Mouse (Mus musculus) neural tube, embryonic 11.5 days (tissue): ENCODE data around the gene Gpr146. TPM values are rescaled to one million over a fixed set of nuclear protein-coding genes. Genes with fewer than 3 reads are reported as not detected.
A peak's percentile ranks its signal among the peaks of the same experiment; 100 is the strongest.

Experiments used
- ATAC-seq: fragments of 200-750 bp; cut with Nextera tagmentation; 2 replicates; pipeline ENCODE4 v1.8.0; 2017; ENCODE audit warnings: moderate number of reproducible peaks, mild to moderate bottlenecking, moderate TSS enrichment, moderate library complexity; ENCODE audit not compliant: insufficient read depth, low FRiP score, low TSS enrichment
- DNase-seq: peaks from one replicate; pipeline ENCODE4 v3.0.0-alpha.2; 2015; ENCODE audit warnings: low spot score
- H3K27ac ChIP-seq: fragments of 300-500 bp; sonication (generic); 2 replicates; pipeline ENCODE4 v1.5.1; 2014; ENCODE audit warnings: low read depth, mild to moderate bottlenecking, low read length
- H3K27me3 ChIP-seq: fragments of 300-500 bp; sonication (generic); 2 replicates; pipeline ENCODE4 v1.6.1; 2014; ENCODE audit warnings: mild to moderate bottlenecking, low read length, mixed read lengths; ENCODE audit not compliant: control insufficient read depth, insufficient read depth
- H3K36me3 ChIP-seq: fragments of 300-500 bp; sonication (generic); 2 replicates; pipeline ENCODE4 v1.6.1; 2014; ENCODE audit warnings: mild to moderate bottlenecking, low read length, moderate library complexity, mixed read lengths; ENCODE audit not compliant: control insufficient read depth, insufficient read depth
- H3K4me1 ChIP-seq: fragments of 300-500 bp; sonication (generic); 2 replicates; pipeline ENCODE4 v1.6.1; 2014; ENCODE audit warnings: low read length, mixed read lengths; ENCODE audit not compliant: control insufficient read depth, insufficient read depth
- H3K4me2 ChIP-seq: fragments of 300-500 bp; sonication (generic); 2 replicates; pipeline ENCODE4 v1.6.1; 2014; ENCODE audit warnings: low read depth, mild to moderate bottlenecking, moderate library complexity
- H3K4me3 ChIP-seq: fragments of 300-500 bp; sonication (generic); 2 replicates; pipeline ENCODE4 v1.5.1; 2014; ENCODE audit warnings: low read depth, low read length
- H3K9ac ChIP-seq: fragments of 300-500 bp; sonication (generic); 2 replicates; pipeline ENCODE4 v1.6.1; 2014; ENCODE audit warnings: mild to moderate bottlenecking, low read length
- H3K9me3 ChIP-seq: fragments of 300-500 bp; sonication (generic); 2 replicates; pipeline ENCODE4 v1.6.1; 2016; ENCODE audit warnings: low read length; ENCODE audit not compliant: control insufficient read depth
- WGBS: fragments of 180-500 bp; shearing (Covaris S2); extraction: QIAGEN DNeasy Blood & Tissue Kit; methylation state at CpG from one replicate; pipeline ENCODE4 v1.1.7; 2014; 5-methylcytosine and 5-hydroxymethylcytosine counted together
- polyA plus RNA-seq: library from polyadenylated mRNA; unstranded; fragments of >200 nt; fragmentation: Nextera tagmentation; extraction: Ambion mirVana; gene quantifications from 2 replicates; pipeline ENCODE4 v1.2.1, GENCODE M21; 2014

Gpr146 gene
- polyA plus RNA-seq, 1 experiment from 2014 or later = 2.4 TPM

DNA sequence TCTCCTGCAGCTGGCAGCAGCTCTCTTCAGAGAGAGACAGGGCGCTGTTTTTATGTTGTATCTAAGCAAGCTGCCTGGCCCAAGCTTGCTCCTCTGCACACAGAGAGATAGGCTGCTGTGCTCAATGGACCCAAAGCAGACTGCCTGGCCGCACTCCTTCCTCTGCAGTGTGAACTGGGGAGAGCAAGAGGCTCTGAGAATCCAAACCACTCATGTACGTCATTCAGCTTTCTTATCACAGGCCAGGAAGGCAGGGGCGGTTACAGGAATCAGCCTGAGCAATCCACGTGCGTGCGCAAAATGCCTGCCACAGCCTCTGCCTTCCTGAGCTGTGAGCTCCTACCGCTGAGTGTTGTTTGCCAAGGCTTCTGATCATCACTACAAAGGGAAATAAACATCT lies 5.3 kb downstream of the Gpr146 start:
- ATAC-seq (no peak), DNase-seq (no peak)
- no peaks in the 10 kb centered on the region for H3K9me3 ChIP-seq
- no peak overlapping the region for H3K4me2 ChIP-seq
- no peak overlapping the region for H3K4me3 ChIP-seq
- H3K36me3 ChIP-seq = no peaks in the 10 kb centered on the region
- 81% methylated on average over 8 of the region's 8 CpGs for WGBS
- no peak overlapping the region for H3K9ac ChIP-seq
- peak overlapping the region; percentile 58; the same call in 1 of the 2 replicates for H3K27ac ChIP-seq
- H3K4me1 ChIP-seq = no peaks in the 10 kb centered on the region
- no peaks in the 10 kb centered on the region for H3K27me3 ChIP-seq

DNA sequence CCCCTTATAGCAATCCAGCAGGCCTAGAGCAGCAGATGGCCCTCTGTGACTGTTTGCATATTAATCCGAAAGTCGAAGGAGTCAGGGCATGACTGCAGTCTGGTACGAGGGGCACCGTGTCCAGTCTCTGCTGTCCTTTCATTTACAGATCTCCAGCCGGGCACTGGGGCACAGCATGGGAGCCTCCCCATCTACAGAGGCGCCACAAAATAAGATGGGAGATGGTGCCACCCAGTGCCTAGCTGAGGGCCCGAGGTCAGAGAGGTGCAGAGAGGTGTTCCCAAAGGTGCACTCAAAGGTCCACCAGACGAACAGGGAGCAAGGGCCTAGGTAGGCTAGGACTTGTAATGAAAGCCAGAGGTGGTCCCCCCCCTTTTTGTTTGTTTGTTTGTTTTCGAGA lies 5.7 kb downstream of the Gpr146 start:
- Histone ChIP-seq H3K4me2 (no peak overlapping the region), H3K9ac (no peak overlapping the region), H3K4me1 (peaks cover under 1% of the 10 kb centered on the region; the same call in 1 of the 2 replicates), H3K27ac (no peak overlapping the region), H3K4me3 (no peak overlapping the region), H3K36me3 (no peaks in the 10 kb centered on the region), H3K27me3 (no peaks in the 10 kb centered on the region), H3K9me3 (no peaks in the 10 kb centered on the region)
- WGBS = 80% methylated on average over 9 of the region's 9 CpGs
- no peak for ATAC-seq
- no peak for DNase-seq

DNA sequence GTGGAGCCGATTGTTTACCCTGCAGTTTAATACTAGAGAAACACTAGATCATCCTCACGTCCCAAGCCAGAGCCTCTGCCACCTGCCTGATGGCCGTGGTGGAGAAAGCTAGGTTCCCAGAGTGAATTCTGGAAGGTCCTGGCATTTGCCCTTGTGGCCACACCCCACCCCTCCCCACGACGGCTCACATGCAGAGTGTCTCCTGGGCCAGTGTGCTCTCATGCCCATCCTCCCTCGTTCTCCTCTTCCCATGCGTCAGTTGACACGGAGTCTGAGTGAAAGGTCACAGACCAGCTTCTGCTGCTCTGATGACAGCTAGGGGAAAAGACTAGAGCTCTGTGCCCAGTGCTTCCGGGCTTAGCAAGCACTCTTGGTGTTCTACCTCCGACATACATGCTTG lies 7.0 kb downstream of the Gpr146 start:
- H3K4me2 ChIP-seq = no peak overlapping the region
- H3K9me3 ChIP-seq = no peaks in the 10 kb centered on the region
- no peak overlapping the region for H3K4me3 ChIP-seq
- H3K9ac ChIP-seq = no peak overlapping the region
- no peaks in the 10 kb centered on the region for H3K36me3 ChIP-seq
- ATAC-seq = no peak
- no peaks in the 10 kb centered on the region for H3K27me3 ChIP-seq
- WGBS = 79% methylated on average over 10 of the region's 10 CpGs
- no peak for DNase-seq
- peaks cover 8% of the 10 kb centered on the region; the same call in 1 of the 2 replicates for H3K4me1 ChIP-seq
- H3K27ac ChIP-seq = no peak overlapping the region

DNA sequence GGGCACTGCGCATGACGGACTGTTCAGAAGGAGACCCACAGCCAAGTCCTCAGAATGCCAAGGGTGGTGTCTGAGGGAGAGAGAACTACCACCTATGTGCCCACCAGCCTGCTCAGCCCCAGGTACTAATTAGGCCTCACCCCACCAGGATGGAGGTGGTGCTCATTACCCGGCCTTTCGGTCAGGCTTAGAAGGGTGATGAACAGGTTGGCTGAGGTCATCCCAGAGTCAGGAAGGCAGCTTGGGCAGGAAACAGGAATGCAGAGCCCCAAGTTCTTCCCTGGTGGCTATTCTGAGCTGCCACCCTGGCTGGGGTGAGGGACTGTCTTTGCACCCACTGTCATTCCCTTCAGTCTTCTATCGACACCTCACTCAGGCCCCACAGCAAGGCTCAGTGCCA lies 8.6 kb downstream of the Gpr146 start:
- Histone ChIP-seq H3K4me3 (no peak overlapping the region), H3K4me1 (peaks cover 12% of the 10 kb centered on the region; the same call in 1 of the 2 replicates), H3K4me2 (no peak overlapping the region), H3K27me3 (no peaks in the 10 kb centered on the region), H3K27ac (no peak overlapping the region), H3K9ac (no peak overlapping the region), H3K9me3 (no peaks in the 10 kb centered on the region), H3K36me3 (no peaks in the 10 kb centered on the region)
- ATAC-seq (no peak), DNase-seq (no peak)
- 94% methylated on average over 5 of the region's 5 CpGs for WGBS

DNA sequence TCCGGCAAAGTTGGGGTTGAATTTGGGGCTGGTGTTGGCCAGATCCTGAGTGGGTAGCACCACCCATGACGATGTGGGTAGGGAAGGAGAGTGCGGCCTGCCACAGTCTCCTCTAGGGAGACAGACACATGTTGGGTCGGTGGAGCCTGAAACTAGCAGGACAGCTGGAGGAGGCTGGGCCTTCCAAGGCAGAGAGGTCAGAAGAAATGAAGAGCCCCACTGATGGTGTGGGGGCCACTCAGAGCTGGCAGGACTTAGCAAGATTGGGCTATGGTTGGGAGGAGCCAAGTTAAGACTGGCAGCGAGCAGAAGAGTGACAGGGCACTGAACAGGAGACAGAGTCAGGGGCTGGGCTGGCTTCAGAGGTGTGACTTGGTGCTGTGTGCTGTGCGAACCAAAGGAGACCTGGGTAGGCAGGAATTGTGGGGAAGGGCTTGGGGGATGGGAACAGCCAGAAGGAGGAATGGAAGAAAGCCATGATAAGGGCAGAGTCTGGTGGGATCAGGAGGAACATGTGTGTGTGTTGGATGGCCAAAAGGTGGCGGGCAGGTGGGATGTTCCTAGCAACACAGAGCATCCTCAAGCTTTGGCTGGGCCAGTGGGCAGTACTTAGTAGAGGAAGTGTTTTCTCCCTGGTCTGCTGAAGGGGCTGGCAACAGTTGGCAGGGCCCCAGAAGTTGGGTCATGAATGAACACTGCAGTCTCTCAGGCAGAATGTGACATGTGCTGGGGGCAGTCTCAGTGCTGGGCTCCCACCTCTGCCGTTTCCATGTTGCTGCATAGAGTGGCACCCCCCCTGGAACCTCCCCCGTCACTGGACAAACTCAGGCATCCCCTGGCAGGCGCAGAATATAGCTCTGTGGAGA lies 10.1 kb downstream of the Gpr146 start:
- 71% methylated on average over 10 of the region's 10 CpGs for WGBS
- no peak overlapping the region for H3K9ac ChIP-seq
- no peak for DNase-seq
- H3K9me3 ChIP-seq = no peaks in the 10 kb centered on the region
- peaks cover 12% of the 10 kb centered on the region; the same call in 1 of the 2 replicates for H3K4me1 ChIP-seq
- ATAC-seq = no peak
- 0 out of 2 replicates have a peak overlapping the region, but pooled peaks have one; percentile 49 for H3K27ac ChIP-seq
- H3K36me3 ChIP-seq = no peaks in the 10 kb centered on the region
- no peak overlapping the region for H3K4me2 ChIP-seq
- no peak overlapping the region for H3K4me3 ChIP-seq
- no peaks in the 10 kb centered on the region for H3K27me3 ChIP-seq

DNA sequence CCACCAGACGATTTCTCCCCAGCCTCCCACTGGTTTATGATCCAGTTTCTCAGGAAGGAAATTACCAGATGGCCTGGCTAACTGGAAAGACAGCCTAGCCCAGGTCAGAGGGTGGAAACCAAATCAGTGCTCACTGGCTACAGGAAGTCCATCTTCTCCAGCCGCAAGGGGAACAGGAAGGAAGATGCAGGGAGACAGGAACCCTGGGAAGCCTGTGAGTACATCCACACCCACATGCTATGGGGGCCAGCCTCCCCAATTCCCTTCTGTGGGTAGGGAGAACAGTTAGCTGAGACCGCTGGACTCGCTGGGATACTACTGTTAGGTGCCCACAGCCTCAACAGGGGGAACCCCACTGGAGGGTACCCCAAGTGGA lies 10.7 kb downstream of the Gpr146 start:
- Histone ChIP-seq H3K27me3 (no peaks in the 10 kb centered on the region), H3K4me3 (no peak overlapping the region), H3K9me3 (no peaks in the 10 kb centered on the region), H3K4me2 (no peak overlapping the region), H3K4me1 (peaks cover 12% of the 10 kb centered on the region; the same call in 1 of the 2 replicates), H3K9ac (no peak overlapping the region), H3K27ac (peak overlapping the region; percentile 20; the same call in 1 of the 2 replicates), H3K36me3 (no peaks in the 10 kb centered on the region)
- DNase-seq (no peak), ATAC-seq (no peak)
- WGBS = 49% methylated on average over 4 of the region's 4 CpGs

DNA sequence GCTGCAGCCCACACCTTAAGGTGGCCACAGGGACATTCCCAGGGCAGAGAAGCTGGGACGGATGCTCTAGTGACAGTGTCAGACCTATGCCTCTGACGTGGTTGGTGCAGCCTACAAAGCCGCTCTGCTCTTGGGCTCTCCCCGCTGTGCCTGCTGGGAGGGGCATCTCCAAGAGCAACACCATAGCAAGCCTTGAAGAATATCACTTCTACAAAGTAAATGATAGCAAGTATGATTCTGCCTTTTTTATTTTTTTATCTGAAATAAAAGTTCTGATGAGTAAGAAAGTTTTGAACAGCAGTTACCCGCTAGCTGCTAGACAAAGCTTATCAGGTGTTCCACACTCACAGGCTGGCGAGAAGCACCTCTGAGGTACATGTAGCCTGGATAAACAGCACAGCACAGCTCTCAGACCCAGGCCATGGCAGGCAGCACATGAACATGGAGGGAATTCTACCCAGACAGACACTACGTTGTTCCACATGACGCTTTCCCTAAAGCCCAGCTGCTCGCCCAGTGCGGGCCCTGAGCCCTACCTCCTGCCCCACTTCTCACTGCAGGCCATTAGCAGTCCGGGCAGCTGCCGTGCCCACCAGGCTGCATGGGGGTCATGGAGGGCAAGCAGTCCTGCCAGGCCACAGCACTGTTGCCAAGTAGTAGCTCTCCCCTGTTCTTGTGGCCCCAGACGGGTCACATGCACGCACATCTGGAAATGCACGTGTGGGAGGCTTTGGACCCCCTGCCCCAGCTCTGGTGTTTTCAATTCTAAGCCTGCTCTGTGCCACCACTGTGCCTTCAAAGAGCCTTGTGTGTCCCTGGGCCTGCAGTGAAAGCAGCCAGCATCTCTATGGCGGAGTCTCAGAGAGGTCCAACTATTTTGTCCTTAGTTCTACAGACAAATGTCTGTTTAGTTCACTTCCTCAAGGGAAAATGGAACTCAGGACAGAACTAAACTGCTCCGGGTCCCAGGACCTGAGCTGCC lies 11.5 kb downstream of the Gpr146 start:
- H3K4me1 ChIP-seq = peaks cover 12% of the 10 kb centered on the region; the same call in 1 of the 2 replicates
- H3K4me2 ChIP-seq = no peak overlapping the region
- H3K36me3 ChIP-seq = no peaks in the 10 kb centered on the region
- ATAC-seq = no peak
- H3K9me3 ChIP-seq = no peaks in the 10 kb centered on the region
- 69% methylated on average over 17 of the region's 17 CpGs for WGBS
- no peak overlapping the region for H3K4me3 ChIP-seq
- DNase-seq = no peak
- H3K27me3 ChIP-seq = no peaks in the 10 kb centered on the region
- no peak overlapping the region for H3K9ac ChIP-seq
- H3K27ac ChIP-seq = peak overlapping the region; percentile 51

DNA sequence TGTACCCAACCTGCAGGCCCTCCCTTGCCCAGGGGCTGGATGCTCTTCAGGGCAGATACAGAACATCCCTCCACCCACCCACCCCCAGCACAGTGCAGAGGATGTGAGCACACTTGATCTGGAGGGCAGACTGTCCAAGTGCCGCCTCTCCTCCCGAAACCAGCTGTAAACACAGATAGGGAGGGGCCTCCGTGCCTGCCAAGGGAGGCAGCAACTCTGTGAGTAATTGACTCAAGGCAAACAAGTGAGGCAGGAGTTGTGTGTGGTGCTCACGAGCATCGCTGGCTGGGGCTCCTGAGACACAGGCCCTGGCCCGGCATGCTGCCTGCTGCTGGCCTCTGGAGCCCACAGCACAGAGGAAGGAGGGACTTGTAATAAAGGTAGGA lies 12.2 kb downstream of the Gpr146 start:
- ATAC-seq (no peak), DNase-seq (no peak)
- H3K27ac ChIP-seq = peak overlapping the region; percentile 54; the same call in 1 of the 2 replicates

More for the DNA sequence above, 12.2 kb downstream of the Gpr146 start:
- no peak overlapping the region for H3K4me3 ChIP-seq
- no peaks in the 10 kb centered on the region for H3K9me3 ChIP-seq
- 35% methylated on average over 6 of the region's 6 CpGs for WGBS
- H3K4me2 ChIP-seq = no peak overlapping the region
- peaks cover 12% of the 10 kb centered on the region; the same call in 1 of the 2 replicates for H3K4me1 ChIP-seq
- no peak overlapping the region for H3K9ac ChIP-seq
- H3K36me3 ChIP-seq = no peaks in the 10 kb centered on the region
- no peaks in the 10 kb centered on the region for H3K27me3 ChIP-seq
